Comparison of ENCODE assay signal across 13 mouse cellular contexts in the genomic region with DNA sequence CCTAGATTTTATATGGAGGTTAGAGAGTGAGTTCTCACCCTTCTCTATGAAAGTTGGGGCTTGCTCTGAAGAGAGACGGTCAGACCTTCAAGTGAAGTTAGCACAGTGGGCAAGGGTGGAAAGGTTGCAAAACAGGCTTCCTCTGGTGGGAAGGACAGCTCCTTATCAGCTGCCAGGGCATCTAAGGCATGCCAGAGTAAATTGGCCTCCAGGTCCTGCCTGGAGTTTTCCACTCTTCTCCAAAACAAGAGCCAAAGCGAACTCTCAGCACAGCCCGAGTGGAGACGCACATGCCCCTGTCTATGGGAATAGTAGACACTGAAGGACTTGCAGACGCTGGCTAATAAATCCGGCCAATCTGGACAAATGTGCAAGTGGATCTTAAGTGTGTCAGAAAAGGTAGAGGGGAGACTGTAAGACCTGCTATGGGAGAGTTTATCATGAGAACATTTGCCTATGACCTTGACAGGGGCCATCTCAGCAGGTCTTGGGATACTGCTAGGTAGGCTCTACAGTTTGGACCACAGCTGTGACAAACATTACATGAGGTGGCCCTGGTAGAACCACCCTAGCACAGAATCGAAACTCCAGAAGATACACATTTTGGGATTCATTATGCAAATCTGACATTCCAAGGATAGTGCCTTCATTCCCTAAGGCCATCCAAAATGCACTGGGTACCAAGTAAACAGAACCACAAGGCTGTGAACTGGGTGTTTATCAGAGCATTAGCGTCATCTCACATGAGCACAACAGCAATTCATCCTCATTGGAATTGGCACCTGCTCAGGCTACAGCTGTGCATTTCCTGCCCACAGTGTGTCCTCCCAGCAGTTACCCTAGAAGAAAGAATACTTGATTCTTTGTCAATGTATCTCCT. TPM values are rescaled to one million over a fixed set of nuclear protein-coding genes. Genes with fewer than 3 reads are reported as not detected.
DNase-seq lines count a peak whose midpoint lies in the region; ATAC-seq and TF ChIP-seq lines count a peak whose summit lies in the region.
"Had no signal": no experiment of that assay in that cellular context is flagged by ENCODE, and none has a peak within 500 bp of the region (broad histone marks: within the 10 kb centered on the region; RNA-seq: fewer than 3 reads in every experiment).

No protein-coding gene starts in this region.

- H3K4me2 ChIP-seq in kidney, postnatal 0 days (ENCODE audit: low read length): no peak overlapping the region
- no peak overlapping the region for H3K4me2 ChIP-seq in intestine, embryonic 16.5 days (ENCODE audit: low read depth, low read length)
- H3K4me2 ChIP-seq: forebrain, embryonic 13.5 days had no signal

- no peak for ATAC-seq in kidney, postnatal 0 days (replicated peaks; ENCODE audit: low FRiP score, low read depth)
- peak; percentile 61 for ATAC-seq in intestine, embryonic 16.5 days
- ATAC-seq: forebrain, embryonic 13.5 days had no signal

- no peak overlapping the region for H3K9ac ChIP-seq in kidney, postnatal 0 days (ENCODE audit: low read depth, low read length)
- no peak overlapping the region for H3K9ac ChIP-seq in intestine, embryonic 16.5 days (ENCODE audit: low read depth, low read length)
- H3K9ac ChIP-seq: forebrain, embryonic 13.5 days had no signal

- DNase-seq in adrenal gland, adult 2 months: peak; percentile 57
- no peak for DNase-seq in adrenal gland, adult 8-10 months
- DNase-seq in kidney, postnatal 0 days (ENCODE audit: low spot score): no peak
- no peak for DNase-seq in kidney, adult 9 months
- DNase-seq in 416B (ENCODE audit: low read depth): peak; percentile 45
- no peak for DNase-seq in left cerebral cortex, adult 11 months (ENCODE audit: low spot score)
- DNase-seq in left cerebral cortex, postnatal 10 days (ENCODE audit: extremely low spot score in 1 of 2, low spot score in 2 of 2): no peak

- no peaks in the 10 kb centered on the region for H3K4me1 ChIP-seq in kidney, postnatal 0 days (replicated peaks; ENCODE audit: insufficient read depth, low read length)
- no peaks in the 10 kb centered on the region for H3K4me1 ChIP-seq in intestine, embryonic 16.5 days (ENCODE audit: control insufficient read depth, insufficient read depth, low read length)
- H3K4me1 ChIP-seq: forebrain, embryonic 13.5 days; heart, embryonic 10.5 days had no signal

- peak overlapping the region; percentile 33; the same call in 1 of the 2 replicates for H3K27ac ChIP-seq in kidney, postnatal 0 days
- no peak overlapping the region for H3K27ac ChIP-seq in intestine, embryonic 16.5 days (ENCODE audit: low read length)
- H3K27ac ChIP-seq: forebrain, embryonic 13.5 days; heart, embryonic 10.5 days; left cerebral cortex, adult 2 months had no signal

- no peak overlapping the region for H3K4me3 ChIP-seq in kidney, postnatal 0 days (replicated peaks; ENCODE audit: low read depth, low read length)
- no peak overlapping the region for H3K4me3 ChIP-seq in intestine, embryonic 16.5 days (ENCODE audit: low read length)
- H3K4me3 ChIP-seq: forebrain, embryonic 13.5 days; heart, embryonic 10.5 days; left cerebral cortex, adult 2 months; megakaryocyte, embryonic 14.5 days had no signal

- whole genome bisulfite sequencing in kidney, postnatal 0 days: 84% methylated on average over 8 of the region's 8 CpGs
- WGBS in intestine, embryonic 16.5 days: 86% methylated on average over 8 of the region's 8 CpGs

- H3K9me3 ChIP-seq in kidney, postnatal 0 days (replicated peaks; ENCODE audit: low read length): no peaks in the 10 kb centered on the region
- no peaks in the 10 kb centered on the region for H3K9me3 ChIP-seq in intestine, embryonic 16.5 days (ENCODE audit: control insufficient read depth, low read length)
- H3K9me3 ChIP-seq: forebrain, embryonic 13.5 days; G1E; heart, embryonic 10.5 days; megakaryocyte, embryonic 14.5 days had no signal

- intact Hi-C loops in left cerebral cortex, postnatal 10 days (cut with DNase I): loop anchor here (5.0 kb wide), 2 partner anchors 48 to 68 kb away; partner anchors contain the start of gene Nim1k

- TF ChIP-seq CTCF in kidney, postnatal 0 days (IDR thresholded peaks at IDR 0.05; ENCODE audit: low read depth): no peak

- H3K36me3 ChIP-seq in kidney, postnatal 0 days (ENCODE audit: insufficient read depth, low read length): peaks cover 16% of the 10 kb centered on the region
- peaks cover 9% of the 10 kb centered on the region; the same call in 1 of the 2 replicates for H3K36me3 ChIP-seq in intestine, embryonic 16.5 days (ENCODE audit: control insufficient read depth, insufficient read depth, low read length)

- no peaks in the 10 kb centered on the region for H3K27me3 ChIP-seq in kidney, postnatal 0 days (ENCODE audit: insufficient read depth, low read length)
- no peaks in the 10 kb centered on the region for H3K27me3 ChIP-seq in intestine, embryonic 16.5 days (replicated peaks; ENCODE audit: control insufficient read depth, insufficient read depth, low read length)
- H3K27me3 ChIP-seq: forebrain, embryonic 13.5 days; megakaryocyte, embryonic 14.5 days had no signal

RNA-seq across cellular contexts. Expression of gene Hmgcs1, which starts 19.4 kb away (rescaled TPM):
- total RNA-seq in adrenal gland, adult 2 months (2021): 100 to 1,000 TPM; 155 to 624 TPM
- 24.6 and 46.2 TPM in 2 replicates for polyA plus RNA-seq in adrenal gland, adult 2 months (2012; rRNA removed)
- 100 to 1,000 TPM; 154 to 280 (median 237) TPM for total RNA-seq in adrenal gland, adult 8-10 months (2022)
- 153 and 180 TPM in 2 replicates for polyA plus RNA-seq in kidney, postnatal 0 days (2015; fragmentation: Nextera tagmentation; extraction: Ambion mirVana)
- 247 and 266 TPM in 2 replicates for polyA plus RNA-seq in intestine, embryonic 16.5 days (2015; fragmentation: Nextera tagmentation; extraction: Ambion mirVana)
- 100 to 1,000 TPM; 639 to 688 TPM for total RNA-seq in left cerebral cortex, postnatal 10 days (2021)

RNA-seq across cellular contexts. Expression of gene Nim1k, which starts 46.1 kb away (rescaled TPM):
- 1 to 10 TPM; 1.8 to 2.4 TPM for total RNA-seq in adrenal gland, adult 2 months (2021)
- 2.1 and 2.7 TPM in 2 replicates for polyA plus RNA-seq in adrenal gland, adult 2 months (2012; rRNA removed)
- total RNA-seq in adrenal gland, adult 8-10 months (2022): 1 to 10 TPM; 2.4 to 2.7 (median 2.4) TPM
- polyA plus RNA-seq in kidney, postnatal 0 days (2015; fragmentation: Nextera tagmentation; extraction: Ambion mirVana): 1.2 and 1.3 TPM in 2 replicates
- 0.39 and 0.48 TPM in 2 replicates for polyA plus RNA-seq in intestine, embryonic 16.5 days (2015; fragmentation: Nextera tagmentation; extraction: Ambion mirVana)
- total RNA-seq in left cerebral cortex, postnatal 10 days (2021): 10 to 100 TPM; 15.2 to 16.3 TPM

Comparison
In these comparisons a context has a peak if more than half of its experiments do, and no peak if none do; other contexts are left out.
1. DNase-seq: peak in adrenal gland, adult 2 months (single experiment) and 416B (single experiment); none in adrenal gland, adult 8-10 months (single experiment), kidney, postnatal 0 days (single experiment), kidney, adult 9 months (single experiment), left cerebral cortex, adult 11 months (single experiment) and left cerebral cortex, postnatal 10 days (0 of 2).
2. RNA of gene Nim1k, which starts 46.1 kb away (total RNA-seq): 15.2 to 16.3 TPM in left cerebral cortex, postnatal 10 days; 2.4 to 2.7 TPM in adrenal gland, adult 8-10 months and 1.8 to 2.4 TPM in adrenal gland, adult 2 months; every median in the first group is over 4 times any median in the second.